Mouse (Mus musculus) retina, adult 2 months (tissue): ENCODE measurements around the gene Acot2.
A peak's percentile ranks its signal among the peaks of the same experiment; 100 is the strongest.
"Not testable (repeated sequence)": the region's sequence is repeated elsewhere in the genome, so short reads cannot be mapped to it uniquely, and the experiment has no call there.

Experiments
- DNase-seq: peaks from one replicate; pipeline ENCODE4 v3.0.0-alpha.2; 2012; ENCODE audit warnings: low read depth, low spot score

Acot2 gene

GRCm38 (mm10) chr12:83998341-83999107 is 10.9 kb downstream of the Acot2 start:
- DNase-seq, result no peak

GRCm38 (mm10) chr12:83999237-83999636 is 11.6 kb downstream of the Acot2 start:
- not testable (repeated sequence) for DNase-seq

DNA sequence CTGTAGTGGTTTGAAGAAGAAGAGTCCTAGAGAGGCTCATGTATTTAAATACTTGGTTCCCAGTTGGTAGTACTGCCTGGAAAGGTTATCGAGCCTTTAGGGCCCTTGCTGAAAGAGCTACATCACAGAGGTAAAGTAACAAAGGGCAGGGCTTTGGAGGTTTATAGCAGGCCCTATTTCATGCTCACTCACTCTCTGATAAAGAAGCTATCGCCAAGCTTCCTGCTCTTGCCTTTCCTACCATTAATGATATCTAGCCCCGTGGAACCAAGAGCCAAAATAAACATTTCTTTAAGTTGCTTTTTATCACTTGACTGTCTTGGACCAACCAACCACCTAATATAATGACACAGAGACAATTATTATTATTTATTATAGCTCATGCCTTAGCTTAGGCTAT is 12.8 kb downstream of the Acot2 start:
- DNase-seq, result no peak

DNA sequence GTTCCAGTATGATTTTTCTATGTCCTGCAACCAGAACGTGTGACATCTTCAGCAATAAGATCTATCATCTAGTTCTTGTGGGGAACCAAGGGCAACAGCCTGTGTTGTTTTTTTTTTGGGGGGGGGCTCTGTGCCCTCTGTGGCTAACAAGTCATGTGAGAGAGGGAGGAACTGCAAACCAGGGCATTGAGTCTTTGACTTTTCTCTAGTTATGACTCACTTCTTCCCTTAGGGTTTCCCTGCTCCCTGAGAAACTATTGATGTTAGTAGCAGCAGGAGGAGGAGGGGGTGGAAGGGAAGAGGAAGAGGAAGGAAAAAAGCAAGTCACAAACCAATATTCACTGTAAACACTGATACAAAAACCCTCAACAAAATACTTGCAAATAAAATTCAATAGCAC is 16.2 kb downstream of the Acot2 start:
- DNase-seq, result no peak

GRCm38 (mm10) chr12:84008251-84008650 is 20.6 kb downstream of the Acot2 start:
- DNase-seq, result no peak

- DNase-seq, result no peak
Observed at GRCm38 (mm10) chr12:84008729-84009128, 21.1 kb downstream of the Acot2 start.

DNA sequence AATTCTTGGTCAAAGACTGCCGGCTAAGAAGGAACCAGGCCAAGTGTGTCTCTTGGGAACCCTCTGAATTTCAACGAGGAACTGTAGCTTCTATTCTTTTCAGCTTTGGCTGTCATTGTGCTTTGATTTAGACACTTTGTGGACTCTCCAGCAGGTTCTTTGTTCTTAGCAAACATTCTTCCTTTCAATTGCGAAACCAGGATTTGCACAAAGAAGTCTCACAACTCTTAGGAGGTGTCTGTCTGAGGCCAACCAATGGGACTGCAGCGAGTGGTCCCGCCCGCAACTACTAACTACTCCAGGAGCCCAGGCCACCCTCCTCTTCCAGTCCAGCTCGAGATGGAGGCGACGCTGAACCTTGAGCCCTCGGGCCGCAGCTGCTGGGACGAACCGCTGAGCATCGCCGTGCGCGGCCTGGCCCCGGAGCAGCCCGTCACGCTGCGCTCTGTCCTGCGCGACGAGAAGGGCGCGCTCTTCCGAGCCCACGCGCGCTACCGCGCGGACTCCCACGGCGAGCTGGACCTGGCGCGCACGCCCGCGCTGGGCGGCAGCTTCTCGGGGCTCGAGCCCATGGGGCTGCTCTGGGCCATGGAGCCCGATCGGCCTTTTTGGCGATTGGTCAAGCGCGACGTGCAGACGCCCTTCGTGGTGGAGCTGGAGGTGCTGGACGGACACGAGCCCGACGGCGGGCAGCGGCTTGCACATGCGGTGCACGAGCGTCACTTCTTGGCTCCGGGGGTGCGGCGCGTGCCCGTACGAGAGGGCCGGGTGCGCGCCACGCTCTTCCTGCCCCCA is 21.7 kb downstream of the Acot2 start, which contains the start of gene Acot1:
TSS of gene Acot1 (plus strand) at position 320 of the 795 bp plus-strand sequence.
- DNase-seq, result not testable (repeated sequence)

DNA sequence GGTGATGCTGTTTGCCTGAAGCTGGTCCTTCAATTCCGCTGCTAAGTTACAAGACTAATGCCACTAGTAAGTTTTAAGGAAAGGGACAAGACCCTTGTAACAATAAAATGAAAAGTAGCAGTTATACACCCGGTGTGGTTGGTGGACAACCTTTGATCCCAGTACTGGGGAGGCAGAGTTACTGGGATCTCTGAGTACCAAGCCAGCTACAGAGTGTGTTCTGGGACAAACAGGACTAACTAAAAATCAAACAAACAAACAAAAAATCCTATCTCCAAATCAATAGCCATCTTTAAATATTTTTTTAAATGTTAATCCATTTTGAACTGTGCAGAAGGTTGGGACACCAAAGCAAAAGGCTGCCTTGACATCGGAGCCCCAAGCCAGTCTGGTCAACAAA is 22.5 kb downstream of the Acot2 start:
- no peak for DNase-seq

DNA sequence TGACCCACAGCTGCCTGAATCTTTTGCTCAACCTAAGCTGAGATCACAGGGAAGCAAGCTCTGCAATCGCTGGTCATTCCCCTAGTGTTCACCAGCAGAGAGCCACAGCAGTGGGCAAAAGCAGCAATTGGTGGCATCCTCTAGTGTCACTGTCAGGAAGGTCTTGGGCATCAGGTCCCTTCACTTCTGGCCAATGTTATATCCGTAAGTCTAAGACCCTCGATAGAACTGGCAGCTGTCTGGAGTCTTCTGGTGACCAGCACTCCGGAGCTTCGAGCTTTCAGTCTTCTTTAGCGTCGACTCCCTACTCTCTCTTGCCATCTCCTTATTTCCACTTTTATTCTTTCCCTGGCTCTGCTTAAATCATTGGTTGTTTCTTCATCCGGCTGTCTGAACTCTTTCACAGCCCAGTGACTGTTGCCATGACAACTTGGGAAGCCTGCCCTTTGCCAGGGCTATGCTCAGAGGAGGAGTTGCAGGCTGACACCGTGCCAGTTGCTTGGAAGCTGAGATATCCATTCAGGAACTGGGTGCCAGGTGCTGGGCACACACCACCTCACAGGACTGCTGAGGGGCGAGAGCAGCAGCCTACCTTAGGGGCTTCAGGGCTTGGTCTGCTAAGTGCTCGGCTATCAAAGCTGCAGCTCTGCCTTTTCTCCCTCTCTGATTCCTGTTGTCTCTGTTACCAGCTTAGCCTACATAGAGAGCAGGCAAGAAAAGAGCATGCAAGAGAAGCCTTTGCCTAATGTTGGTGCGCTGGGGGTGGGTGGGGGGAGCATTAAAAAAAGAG is 23.8 kb downstream of the Acot2 start:
- no peak for DNase-seq

DNA sequence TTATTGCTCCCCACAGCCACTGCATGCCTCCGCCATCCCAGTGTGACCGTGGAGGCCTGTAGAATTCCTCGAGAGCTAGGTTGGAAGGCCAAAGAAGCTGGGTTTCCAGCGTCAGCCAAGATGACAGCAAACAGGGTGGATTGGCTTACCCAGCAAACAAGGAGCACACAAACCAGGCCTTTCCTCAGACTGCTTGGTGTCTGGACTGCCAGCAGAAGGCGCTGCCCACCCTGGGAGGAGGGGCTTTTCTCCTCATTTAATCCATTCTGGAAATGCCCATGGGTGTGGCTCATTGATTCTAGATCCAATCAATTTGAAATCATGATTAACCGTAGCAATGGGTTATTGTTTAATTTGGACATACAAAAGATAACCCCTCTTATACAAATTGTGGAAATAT is 25.5 kb downstream of the Acot2 start:
- no peak for DNase-seq

DNA sequence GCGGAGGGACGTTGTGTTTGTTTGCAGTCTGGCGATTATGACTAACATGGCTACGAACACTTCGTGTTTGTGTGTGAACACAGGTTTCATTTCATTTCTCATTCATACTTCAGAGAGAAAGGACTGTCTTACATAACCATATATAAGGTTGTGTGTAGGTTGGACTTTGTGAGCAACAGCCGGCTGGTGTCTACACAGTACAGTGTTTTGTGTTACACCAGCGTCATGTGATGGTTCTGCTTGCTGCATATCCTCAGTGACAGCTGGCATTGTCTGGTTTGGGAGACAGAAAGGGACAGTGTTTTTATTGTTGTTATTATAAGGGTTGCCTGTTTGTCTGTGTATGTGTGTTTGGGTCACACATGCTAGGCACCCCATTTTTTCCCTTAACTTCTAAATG is 26.0 kb downstream of the Acot2 start:
- no peak for DNase-seq

DNA sequence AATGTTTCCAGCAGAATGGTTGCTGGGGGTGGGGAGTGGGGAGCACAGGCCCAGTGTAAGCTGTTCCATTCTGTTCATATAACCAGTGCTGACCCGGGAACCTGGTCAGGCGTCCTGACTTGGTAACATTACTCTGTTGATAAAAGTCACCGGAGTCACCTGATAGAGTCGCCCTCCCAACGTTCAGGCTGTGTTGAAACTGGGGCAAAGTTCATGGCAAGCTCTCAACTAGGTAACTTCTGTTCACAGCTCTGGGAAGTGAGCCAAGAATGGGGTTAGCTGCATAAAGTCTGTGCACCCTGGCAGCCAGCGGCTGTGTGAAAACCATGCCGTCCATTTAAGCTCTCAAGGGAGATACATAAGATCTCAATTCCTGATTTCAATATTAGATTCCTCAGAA is 32.9 kb downstream of the Acot2 start:
- not testable (repeated sequence) for DNase-seq

- not testable (repeated sequence) for DNase-seq
Observed at GRCm38 (mm10) chr12:84022266-84022665, 34.6 kb downstream of the Acot2 start.

GRCm38 (mm10) chr12:84023052-84023745 is 35.5 kb downstream of the Acot2 start:
- no peak for DNase-seq

GRCm38 (mm10) chr12:84025888-84026287 is 38.2 kb downstream of the Acot2 start:
- DNase-seq, result no peak

DNA sequence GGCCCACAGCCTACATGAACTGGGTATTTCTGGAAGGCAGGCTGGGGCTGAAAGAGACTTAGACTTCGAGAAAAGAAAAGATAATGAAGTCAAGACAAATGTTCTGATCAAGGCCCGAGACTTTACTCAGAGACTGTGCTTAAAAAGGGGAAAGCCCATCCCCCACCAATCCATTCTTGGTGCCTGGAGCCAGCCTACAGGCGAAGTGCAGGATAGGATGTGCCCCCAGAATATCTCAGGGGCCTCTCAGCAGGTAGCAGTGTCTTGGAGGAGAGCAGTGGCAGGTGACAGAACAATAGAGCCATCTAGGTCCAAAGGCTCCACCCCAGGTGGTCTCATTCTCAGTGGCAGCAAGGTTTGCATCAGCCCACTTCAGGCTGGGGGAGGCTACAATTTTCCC is 40.7 kb downstream of the Acot2 start:
- DNase-seq, result not testable (repeated sequence)

DNA sequence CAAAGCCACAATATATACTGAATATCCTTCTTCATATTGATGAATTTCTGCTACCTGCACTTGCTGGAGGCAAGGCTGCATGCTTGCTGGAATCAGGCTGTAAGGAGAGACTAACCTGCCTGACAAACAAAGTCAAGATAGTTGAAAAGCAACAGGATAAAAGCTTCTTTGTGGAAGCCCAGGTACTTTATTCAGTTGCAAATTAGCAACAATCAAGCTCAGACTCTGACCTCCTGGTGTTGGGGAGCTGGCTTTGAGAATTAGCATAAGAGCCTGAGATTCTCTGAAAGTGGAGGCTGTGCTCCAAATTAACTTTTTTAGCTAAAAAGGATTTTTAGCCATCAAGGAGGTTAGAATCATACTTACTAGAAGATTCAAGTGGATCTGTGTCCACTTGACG is 41.4 kb downstream of the Acot2 start:
- DNase-seq, result not testable (repeated sequence)

DNA sequence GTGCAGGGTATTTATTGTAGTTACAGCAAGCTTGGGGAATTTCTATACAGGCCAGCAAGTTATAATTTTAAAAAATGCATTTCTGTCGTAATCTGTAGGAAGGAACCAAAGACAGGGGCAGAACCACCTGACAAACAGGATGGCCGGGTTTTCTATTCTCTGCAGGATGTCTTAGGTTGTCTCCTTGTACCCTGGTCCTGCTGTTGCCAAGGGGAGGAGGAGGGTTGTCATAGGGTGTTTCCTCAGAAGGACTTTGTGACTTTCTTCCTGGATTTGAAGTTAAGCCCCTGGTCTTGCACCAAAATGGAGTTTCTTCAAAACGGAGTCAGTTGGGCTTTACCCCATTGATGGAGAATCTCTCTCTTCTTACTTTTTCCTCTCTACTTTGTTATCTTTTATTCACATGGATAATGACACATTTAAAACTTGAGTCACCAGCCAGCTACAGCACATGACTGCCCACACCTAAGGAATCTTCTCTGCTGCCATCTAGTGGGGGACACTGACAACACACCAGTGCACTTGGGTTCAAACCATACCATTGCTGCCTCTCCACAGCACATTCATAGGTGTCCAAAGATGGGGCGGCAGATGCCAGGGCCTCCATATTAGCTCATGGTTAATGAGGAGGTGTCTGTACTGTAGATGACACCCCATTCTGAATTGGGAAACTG is 43.1 kb downstream of the Acot2 start:
- peak; percentile 50 for DNase-seq

GRCm38 (mm10) chr12:84032854-84033253 is 45.2 kb downstream of the Acot2 start:
- DNase-seq, result no peak

- DNase-seq, result not testable (repeated sequence)
Observed at GRCm38 (mm10) chr12:84033302-84033701, 45.6 kb downstream of the Acot2 start.

DNA sequence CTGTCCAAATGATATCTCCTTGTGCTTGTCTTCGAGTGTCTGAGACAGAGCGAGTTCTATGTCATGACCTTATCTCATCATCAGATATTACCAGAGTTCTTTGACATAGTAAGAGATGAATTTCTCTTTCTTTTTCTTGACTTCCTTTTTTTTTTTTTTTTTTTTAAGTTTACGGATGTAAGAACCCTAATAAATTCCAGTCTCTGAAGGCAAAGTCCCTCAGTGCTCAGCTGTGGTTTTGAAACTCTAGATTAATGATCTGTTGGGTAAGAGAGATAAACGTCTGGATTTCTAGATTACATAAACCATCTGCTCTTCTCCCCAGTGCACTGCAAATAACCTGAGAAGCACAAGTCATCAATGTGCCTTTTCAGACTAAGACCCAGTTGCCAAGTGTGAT is 46.4 kb downstream of the Acot2 start:
- no peak for DNase-seq
